Mouse (Mus musculus): ENCODE data around the gene Miga2.
A peak's percentile ranks its signal among the peaks of the same experiment; 100 is the strongest.

Gene Miga2

GRCm38 (mm10) chr2:30363773-30364650, at the start of gene Miga2:
Gene Miga2, plus strand, starts transcription at chr2:30364233.
- DNase-seq (ENCODE audit: low spot score in 2 of 2) = peak; percentile 99

- no peak for DNase-seq (ENCODE audit: low spot score in 2 of 2)
Observed at GRCm38 (mm10) chr2:30316136-30316535, 47.9 kb upstream of the Miga2 start.

DNA sequence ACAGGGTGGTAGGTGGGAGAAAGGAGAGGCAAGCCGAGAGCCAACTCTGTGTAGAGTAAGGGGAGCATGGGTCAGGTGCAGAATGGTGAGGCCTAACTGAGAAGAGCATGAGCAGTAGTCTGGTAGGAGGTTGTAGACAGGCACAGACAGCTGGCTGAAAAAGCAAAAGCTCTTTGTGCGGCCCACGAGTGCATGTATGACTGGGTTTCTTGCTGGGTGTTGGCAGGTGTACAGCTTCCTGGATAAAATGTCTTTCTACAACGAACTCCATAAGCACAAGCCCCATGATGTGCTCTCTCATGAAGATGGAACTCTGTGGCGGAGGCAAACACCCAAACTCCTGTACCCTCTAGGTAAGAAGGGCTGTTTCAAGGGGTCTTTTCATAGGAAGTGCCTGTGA, 47.1 kb upstream of the Miga2 start:
- DNase-seq (ENCODE audit: low spot score in 2 of 2) = no peak

DNA sequence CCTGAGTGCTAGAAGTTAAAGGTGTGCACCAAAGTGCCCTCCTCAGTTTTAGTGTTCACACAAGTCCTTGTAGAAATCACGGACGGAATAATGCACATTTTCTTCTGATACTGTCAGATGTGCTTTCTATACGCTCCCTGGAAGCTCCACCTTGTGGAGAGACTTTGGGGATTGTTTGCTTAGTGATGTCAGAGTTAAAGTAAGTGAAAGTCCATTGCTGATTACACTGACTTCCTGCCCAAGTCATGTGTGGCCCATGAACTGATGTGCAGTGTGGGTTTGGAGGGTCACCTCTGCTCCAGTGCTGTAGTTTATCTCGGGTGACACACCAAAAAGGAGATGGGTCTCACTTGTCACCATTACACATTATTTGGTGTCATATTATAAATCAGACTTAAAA, 44.8 kb upstream of the Miga2 start:
- no peak for DNase-seq (ENCODE audit: low spot score in 2 of 2)

DNA sequence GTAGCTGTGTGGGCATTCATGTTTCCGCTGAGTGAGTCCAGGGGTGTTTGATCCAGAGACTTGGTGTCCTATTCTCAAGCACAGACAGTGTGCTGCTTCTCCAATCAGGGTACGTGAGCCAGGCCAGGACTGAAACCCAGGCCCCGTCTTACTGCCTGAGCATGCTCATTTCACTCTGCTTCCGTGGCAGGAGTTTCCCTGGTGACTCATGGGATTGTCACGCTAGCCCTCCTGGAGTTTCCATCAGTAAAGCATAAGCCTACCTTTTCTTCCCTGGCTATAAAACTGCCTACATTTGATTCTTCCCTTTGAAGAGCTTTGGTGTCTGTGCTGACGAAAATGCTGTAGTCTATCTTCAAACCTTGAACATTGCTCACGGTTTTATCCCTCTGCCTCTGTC, 40.9 kb upstream of the Miga2 start:
- no peak for DNase-seq (ENCODE audit: low spot score in 2 of 2)

- no peak for DNase-seq (ENCODE audit: low spot score in 2 of 2)
Observed at GRCm38 (mm10) chr2:30325296-30325695, 38.7 kb upstream of the Miga2 start.

GRCm38 (mm10) chr2:30327276-30327675, 36.8 kb upstream of the Miga2 start:
- DNase-seq (ENCODE audit: low spot score in 2 of 2) = no peak

DNA sequence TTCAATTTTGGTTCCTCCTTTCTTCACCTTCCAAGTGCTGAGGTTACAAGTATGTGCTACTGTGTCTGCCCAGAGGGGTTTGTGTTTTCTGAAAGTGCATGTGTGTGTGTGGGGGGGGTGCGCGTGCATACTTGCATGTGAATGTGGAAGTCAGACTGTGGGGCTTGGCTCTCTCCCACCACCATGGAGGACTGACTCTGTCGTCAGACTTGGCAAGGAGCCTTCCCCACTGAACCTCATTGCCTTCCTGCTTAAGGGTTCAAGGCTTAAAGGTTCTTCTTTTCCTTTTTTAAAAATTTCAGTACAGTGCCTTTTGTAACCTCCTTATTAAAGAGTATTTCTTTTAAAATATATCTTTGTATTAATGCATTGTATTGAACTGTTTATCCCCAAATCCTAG, 35.2 kb upstream of the Miga2 start:
- no peak for DNase-seq (ENCODE audit: low spot score in 2 of 2)

DNA sequence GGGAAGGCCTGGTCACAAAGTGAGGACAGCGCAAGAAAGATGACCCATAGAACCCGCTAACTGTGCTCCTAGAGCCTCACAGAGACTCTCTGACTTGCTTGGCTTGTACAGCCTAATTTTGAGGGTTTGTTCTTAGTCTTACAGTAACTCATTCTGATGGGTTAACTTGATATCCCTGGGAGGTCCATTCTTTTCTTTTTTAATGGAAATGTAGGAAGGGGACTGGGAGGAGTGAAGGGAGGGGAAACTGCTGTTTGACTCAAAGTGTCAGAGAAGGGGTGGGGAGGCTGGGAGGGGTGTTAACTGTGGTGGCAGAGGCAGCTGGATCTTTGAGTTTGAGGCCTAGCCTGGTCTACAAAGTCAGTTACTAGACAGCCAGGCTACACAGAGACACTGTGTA, 28.7 kb upstream of the Miga2 start:
- no peak for DNase-seq (ENCODE audit: low spot score in 2 of 2)

- no peak for DNase-seq (ENCODE audit: low spot score in 2 of 2)
Observed at GRCm38 (mm10) chr2:30336174-30336915, 27.7 kb upstream of the Miga2 start.

- DNase-seq (ENCODE audit: low spot score in 2 of 2) = no peak
Observed at GRCm38 (mm10) chr2:30337179-30337578, 26.9 kb upstream of the Miga2 start.

DNA sequence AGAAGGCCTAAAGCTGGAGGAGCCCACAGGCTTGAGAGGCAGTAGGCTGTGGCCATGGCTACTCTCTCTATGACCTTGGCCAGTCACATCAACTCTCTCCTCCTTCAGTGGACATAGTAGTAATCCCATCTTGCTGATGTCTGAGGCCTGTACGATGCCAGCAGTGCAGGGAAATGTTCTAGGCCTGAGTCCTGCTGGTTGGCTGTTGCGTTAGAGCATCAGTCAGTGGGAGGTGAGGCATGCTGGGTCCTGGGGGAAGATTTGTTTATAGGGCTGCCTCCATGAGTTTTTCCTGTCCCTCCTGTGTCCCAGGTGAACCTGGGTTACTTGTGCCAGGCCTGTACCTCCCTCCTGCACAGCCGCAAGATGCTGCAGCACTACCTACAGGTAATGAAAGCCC, 22.0 kb upstream of the Miga2 start:
- no peak for DNase-seq (ENCODE audit: low spot score in 2 of 2)

DNA sequence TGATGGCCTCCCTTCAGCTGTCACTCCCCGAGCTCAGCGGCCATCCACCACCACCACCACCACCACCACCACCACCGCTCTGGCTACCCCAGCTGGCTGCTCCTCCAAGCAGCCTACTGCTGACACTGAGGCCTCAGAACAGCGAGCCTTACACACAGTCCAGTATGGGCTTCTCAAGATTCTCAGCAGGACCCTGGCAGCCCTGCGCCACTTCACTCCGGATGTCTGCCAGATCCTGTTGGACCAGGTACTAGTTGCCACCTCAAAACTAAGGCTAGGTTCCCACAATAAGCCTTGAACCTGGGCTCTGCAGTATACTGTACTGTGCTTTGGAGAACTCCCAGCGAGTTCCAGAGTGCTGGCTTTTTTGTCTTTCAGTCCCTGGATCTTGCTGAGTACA, 21.5 kb upstream of the Miga2 start:
- no peak for DNase-seq (ENCODE audit: low spot score in 2 of 2)

DNA sequence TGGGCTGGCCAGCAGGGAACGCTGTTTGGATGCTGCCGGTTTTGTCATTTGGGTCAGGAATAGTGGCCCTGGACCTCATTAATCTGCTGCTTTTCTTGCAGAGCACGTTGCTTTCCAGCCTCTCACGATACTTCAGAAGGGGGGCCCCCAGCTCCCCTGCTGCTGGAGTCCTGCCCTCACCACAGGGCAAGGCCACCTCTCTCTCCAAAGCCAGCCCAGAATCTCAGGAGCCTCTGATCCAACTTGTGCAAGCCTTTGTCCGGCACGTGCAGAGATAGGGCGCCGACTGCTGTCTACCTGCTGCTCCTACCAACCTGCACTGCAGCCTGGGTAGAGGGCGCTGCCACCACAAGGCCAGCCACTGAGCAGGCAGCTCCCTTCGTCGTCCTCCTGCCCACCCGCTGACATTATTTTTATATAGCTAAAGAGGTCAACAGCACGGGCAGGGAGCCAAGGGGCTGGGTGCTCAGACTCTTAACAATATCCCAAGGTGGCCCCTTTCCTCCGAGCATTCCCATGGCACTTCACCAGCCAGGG, 20.4 kb upstream of the Miga2 start:
- DNase-seq (ENCODE audit: low spot score in 2 of 2) = peak in 1 of 2 experiments; percentile 41

DNA sequence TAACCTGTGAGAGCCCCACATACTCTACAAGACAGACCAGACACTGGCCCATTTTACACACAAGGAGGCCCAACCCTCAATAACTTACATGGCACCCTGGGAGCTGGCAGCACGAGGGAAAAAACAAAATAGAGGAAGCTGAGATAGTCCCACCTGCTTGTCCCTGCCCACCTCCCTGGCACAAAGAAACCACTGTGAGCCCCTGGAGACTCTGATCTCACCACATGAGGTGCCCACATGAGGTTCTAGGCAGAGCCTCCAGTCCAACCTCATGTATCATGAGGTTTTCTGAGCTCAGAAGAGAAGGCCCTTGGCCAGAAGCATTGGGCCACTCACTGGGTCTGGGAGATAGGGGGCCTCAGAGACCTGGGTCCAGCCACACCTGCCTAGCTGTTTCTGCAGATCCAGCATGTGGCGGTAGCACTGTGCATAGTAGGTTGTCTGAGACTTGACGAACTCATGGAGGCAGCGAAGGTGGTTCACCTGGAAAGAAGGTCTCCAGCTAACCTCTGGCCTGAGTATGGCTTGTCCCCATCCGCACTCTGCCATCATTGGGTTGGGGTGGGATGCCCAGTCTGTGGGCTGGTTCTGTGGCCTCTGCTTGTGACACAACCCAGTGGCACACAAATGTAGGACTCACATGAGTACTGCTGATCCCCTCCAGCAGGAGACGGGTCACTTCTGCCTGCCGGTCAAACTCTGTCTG, 17.9 kb upstream of the Miga2 start:
- no peak for DNase-seq (ENCODE audit: low spot score in 2 of 2)

GRCm38 (mm10) chr2:30349196-30349595, 14.8 kb upstream of the Miga2 start:
- no peak for DNase-seq (ENCODE audit: low spot score in 2 of 2)

DNA sequence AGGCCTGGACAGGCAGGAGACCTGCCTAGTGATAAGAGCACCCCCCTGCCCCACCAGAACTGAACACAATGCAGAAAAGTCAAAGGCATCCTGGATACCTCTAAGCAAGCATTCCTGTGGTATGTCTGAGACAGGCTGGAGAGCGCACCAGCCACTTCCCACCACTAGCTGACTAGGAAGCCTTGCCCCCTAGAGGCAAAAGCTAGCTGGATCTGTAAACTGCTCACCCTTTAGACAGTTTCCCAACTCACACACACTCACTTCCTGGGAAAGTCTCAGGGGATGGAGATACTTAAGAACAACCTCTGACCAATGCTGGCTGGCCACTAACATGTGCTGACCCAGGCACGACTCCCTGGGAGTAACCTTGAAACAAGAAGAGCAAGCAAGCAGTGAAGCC, 12.9 kb upstream of the Miga2 start:
- no peak for DNase-seq (ENCODE audit: low spot score in 2 of 2)

- DNase-seq (ENCODE audit: low spot score in 2 of 2) = no peak
Observed at GRCm38 (mm10) chr2:30355861-30356260, 8.2 kb upstream of the Miga2 start.

DNA sequence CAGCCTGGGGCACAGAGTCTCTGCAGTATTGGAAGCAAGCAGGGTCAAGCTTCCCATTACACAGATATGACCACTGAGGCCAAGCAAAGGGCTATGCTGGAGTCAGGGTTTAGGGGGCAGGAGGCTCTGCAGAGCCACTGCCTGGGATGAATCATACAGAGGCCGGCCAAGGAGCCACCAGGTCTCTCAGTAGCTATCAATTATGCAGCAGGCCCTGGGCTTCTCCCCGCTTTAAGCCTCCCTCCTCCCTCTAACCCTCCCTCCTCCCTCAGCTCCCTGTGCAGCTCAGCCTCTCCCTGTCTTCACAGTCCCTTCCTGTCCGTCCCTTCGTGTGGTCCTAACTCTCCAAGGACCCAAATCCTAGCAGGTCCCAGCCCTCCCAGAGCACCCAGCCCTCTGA, 7.8 kb upstream of the Miga2 start:
- DNase-seq (ENCODE audit: low spot score in 2 of 2) = no peak

DNA sequence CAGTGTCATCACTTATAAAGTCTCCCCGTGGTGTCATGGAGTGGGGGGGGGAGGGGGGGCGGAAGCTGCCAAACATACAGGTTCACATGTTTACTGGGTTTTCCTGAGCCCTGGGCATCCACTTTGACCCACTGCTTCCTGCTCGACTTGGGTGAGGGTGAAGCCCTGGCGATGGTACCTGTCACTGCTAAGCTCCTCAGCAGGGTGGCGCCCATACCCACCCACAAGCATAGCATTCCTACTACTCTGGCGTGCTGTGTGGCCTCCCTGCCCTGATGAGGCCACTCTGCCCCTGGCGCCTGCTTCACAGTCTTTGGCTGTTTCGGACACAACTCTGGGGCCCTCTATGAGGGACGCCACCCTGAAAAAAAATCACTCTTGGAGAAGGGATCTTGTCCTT, 7.1 kb upstream of the Miga2 start:
- no peak for DNase-seq (ENCODE audit: low spot score in 2 of 2)

DNA sequence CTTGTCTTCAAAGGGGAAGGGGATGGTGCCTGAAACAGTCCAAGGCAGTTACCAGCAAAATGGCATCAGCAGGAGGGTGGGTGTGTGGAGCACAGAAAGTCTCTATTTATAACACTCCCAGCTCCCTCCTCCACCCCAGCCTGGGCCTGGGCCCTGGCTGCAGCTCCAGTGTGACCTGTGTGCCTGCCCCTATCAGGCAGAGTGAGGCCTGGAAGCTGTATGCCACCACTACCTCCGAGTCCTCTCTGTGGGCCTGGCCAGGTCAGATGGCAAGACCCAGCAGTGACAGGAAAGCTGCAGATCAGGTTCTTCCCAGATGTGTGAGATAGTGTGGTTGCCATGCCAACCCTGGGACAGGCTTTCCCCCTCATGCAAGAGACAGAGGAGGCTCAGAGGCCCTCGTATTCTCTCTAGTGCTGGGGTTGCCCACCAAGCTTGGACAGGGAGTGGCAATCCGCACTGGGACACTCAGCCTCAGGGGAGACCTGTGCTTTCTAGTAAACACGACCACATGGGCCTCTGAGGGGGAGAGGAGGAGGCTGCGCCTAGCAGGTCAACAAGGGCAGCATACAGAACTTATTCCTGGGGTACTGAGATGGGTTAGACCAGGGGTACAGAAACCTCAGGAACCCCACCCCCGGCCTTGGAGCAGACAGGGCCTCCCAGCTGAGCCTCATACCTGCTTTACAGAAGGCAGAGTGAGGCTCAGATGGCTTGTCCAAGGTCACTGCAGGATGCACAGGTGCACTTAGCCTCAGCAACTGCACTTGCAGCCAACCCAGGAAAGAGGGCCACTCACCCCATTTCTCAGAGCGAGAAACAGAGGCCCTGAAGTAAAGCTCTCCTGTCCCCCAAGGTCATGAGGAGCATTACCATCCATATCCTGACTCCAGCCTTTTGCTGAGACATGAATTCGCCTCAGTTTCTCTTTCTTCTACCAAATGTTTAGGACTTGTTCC, 6.2 kb upstream of the Miga2 start:
- peak in 1 of 2 experiments; percentile 65 for DNase-seq (ENCODE audit: low spot score in 2 of 2)
